Mouse (Mus musculus) cerebellum, adult 2 months (tissue): ENCODE measurements at regions not wholly inside any gene's neighbourhood (a gene's known extent, or its start where the extent isn't known, plus 50 kb on each side); places are given as distances from the start of the nearest gene placed in this dataset.

Source experiments
- DNase-seq, 2 experiments: peaks; one replicate each; pipeline ENCODE4 v3.0.0; 2021
- H3K27ac ChIP-seq: fragments of 200-500 bp; 2 replicates; pipeline ENCODE4 v1.5.1; 2012; ENCODE audit warnings: low read length, control low read depth, inconsistent platforms; ENCODE audit not compliant: insufficient read depth
- H3K27me3 ChIP-seq: fragments of 200-500 bp; 2 replicates; pipeline ENCODE4 v1.6.1; 2012; ENCODE audit warnings: inconsistent platforms, mild to moderate bottlenecking, low read length, moderate library complexity; ENCODE audit not compliant: control insufficient read depth, insufficient read depth
- H3K4me1 ChIP-seq: fragments of 200-500 bp; 2 replicates; pipeline ENCODE4 v1.6.1; 2011; ENCODE audit warnings: low read length; ENCODE audit not compliant: control insufficient read depth, insufficient read depth
- H3K4me3 ChIP-seq: fragments of 200-500 bp; replicated peaks from 2 replicates; pipeline ENCODE3; 2011; ENCODE audit warnings: mild to moderate bottlenecking, low read depth, low read length, control low read depth; ENCODE audit not compliant: insufficient read depth
- CTCF ChIP-seq: fragments of 200-500 bp; IDR thresholded peaks from 2 replicates; pipeline ENCODE4 v1.5.1; 2011; ENCODE audit warnings: low read depth, mild to moderate bottlenecking, control low read depth, low read length, moderate library complexity, borderline replicate concordance; ENCODE audit not compliant: insufficient read depth
- POLR2A ChIP-seq: fragments of 200-500 bp; IDR thresholded peaks from 2 replicates; pipeline ENCODE4 v1.6.1; 2011; ENCODE audit warnings: low read length, control low read depth, borderline replicate concordance; ENCODE audit not compliant: insufficient read depth
- WGBS: fragments of 180-500 bp; shearing (Covaris S2); methylation state at CpG from one replicate; pipeline ENCODE4 v1.1.7; 2018; 5-methylcytosine and 5-hydroxymethylcytosine counted together

GRCm38 (mm10) chr10:37447333-37448204 lies 308.8 kb upstream of the Marcks start:
- TF ChIP-seq POLR2A (no peak), CTCF (no peak)
- Histone ChIP-seq H3K27me3 (no peaks in the 10 kb centered on the region), H3K27ac (no peak overlapping the region), H3K4me3 (no peak overlapping the region), H3K4me1 (no peaks in the 10 kb centered on the region)
- WGBS: 86% methylated on average over 4 of the region's 4 CpGs
- no peak for DNase-seq

DNA sequence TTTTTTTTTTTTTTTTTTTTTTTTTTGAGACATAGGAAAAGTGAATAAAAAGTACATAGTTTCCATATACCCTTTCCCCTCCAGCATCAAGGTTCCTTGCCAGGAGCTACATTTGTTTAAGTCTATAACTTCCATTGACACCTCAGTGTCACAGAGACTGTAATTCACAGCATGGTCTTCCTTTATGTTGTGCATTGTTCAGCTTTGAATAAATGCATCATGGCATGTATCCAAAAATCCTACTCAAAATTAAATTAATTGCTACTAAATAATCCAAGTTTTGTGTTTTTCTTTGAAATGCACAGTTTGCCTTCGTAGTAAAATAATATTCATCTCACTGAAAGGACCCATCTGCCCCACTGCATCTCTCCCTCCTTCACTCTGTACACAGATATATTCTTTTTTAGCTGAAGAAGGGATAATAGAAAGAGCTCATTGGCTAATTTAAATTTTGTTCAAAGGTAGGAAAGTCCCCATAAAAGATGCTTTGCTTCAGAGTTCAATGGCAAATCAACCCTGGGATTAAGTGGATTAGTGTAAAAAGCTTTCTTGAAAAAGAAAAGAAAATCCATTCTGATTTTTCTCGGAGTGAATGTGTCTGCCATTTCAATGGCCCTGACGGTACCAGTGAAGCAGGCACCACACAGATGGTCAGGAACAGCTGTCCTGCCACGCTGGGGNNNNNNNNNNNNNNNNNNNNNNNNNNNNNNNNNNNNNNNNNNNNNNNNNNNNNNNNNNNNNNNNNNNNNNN lies 301.3 kb upstream of the Marcks start:
- TF ChIP-seq CTCF (no peak), POLR2A (no peak)
- 41% methylated on average over 4 of the region's 4 CpGs for WGBS
- no peaks in the 10 kb centered on the region for H3K27me3 ChIP-seq

GRCm38 (mm10) chr10:37438312-37438711 lies 299.6 kb upstream of the Marcks start:
- no peak for DNase-seq
- H3K4me3 ChIP-seq: no peak overlapping the region
- no peaks in the 10 kb centered on the region for H3K4me1 ChIP-seq
- WGBS: 65% methylated on average over 3 of the region's 3 CpGs
- H3K27ac ChIP-seq: no peak overlapping the region
- H3K27me3 ChIP-seq: no peaks in the 10 kb centered on the region
- TF ChIP-seq POLR2A: no peak
- no peak for TF ChIP-seq CTCF

More for the DNA sequence above, 301.3 kb upstream of the Marcks start:
- no peaks in the 10 kb centered on the region for H3K4me1 ChIP-seq
- no peak overlapping the region for H3K4me3 ChIP-seq
- no peak overlapping the region for H3K27ac ChIP-seq
- DNase-seq: no peak

DNA sequence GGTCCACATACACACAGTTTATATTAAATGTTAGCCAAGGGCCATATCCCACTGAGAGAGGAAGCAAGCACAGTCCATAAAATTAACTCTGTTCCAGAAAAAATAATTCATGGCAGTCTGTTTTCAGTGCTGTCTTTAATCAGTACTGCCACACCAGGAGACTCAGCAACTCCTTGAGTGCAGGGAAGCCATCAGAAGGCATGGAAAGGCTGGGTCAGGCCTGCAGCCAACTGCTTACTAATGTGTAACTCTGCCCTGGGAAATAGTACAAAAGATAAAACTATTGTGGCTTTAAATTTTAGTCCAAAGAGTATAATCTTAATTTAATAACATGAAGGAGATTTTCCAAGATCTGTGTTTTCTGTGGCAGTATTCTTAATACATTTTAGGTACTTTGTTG lies 298.1 kb upstream of the Marcks start:
- H3K4me3 ChIP-seq: no peak overlapping the region
- TF ChIP-seq POLR2A: no peak
- TF ChIP-seq CTCF: no peak

GRCm38 (mm10) chr10:37434229-37434628 lies 295.5 kb upstream of the Marcks start:
- no peaks in the 10 kb centered on the region for H3K27me3 ChIP-seq
- no peak overlapping the region for H3K4me3 ChIP-seq
- no peak for DNase-seq
- 58% methylated on average over 5 of the region's 5 CpGs for WGBS
- no peaks in the 10 kb centered on the region for H3K4me1 ChIP-seq
- H3K27ac ChIP-seq: no peak overlapping the region
- TF ChIP-seq POLR2A: no peak

More for the DNA sequence above, 298.1 kb upstream of the Marcks start:
- no peaks in the 10 kb centered on the region for H3K27me3 ChIP-seq
- H3K4me1 ChIP-seq: no peaks in the 10 kb centered on the region
- no peak overlapping the region for H3K27ac ChIP-seq
- DNase-seq: no peak

- no peak overlapping the region for H3K27ac ChIP-seq
- TF ChIP-seq CTCF (no peak), POLR2A (no peak)
- no peak overlapping the region for H3K4me3 ChIP-seq
- no peaks in the 10 kb centered on the region; the same call in 1 of the 2 replicates for H3K27me3 ChIP-seq
- WGBS: 38% methylated on average over 1 of the region's 1 CpGs
- H3K4me1 ChIP-seq: no peaks in the 10 kb centered on the region
- no peak for DNase-seq
These were observed 284.3 kb upstream of the Marcks start for GRCm38 (mm10) chr10:37423047-37423446.

DNA sequence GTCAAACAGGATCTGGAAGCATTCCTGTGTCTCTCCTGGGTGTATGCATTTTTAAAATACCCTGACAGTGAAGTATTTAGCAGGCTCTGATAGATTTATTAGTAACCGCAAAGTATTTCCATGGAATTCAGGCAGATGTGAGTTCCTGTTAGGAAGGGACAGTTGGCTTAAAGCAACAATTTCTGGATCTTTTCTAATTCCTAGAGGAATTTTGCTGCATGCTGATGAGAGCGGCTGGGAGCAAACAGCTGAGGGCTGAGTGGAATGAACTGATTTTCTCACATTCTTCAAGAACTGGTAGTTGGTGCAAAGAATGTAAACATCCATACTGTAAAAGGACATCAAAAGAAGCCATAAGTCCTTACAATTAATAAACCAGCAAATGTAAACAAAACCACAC lies 283.9 kb upstream of the Marcks start:
- 69% methylated on average over 2 of the region's 2 CpGs for WGBS
- TF ChIP-seq POLR2A: no peak
- TF ChIP-seq CTCF: no peak

More for the DNA sequence above, 283.9 kb upstream of the Marcks start:
- no peak for DNase-seq
- no peak overlapping the region for H3K27ac ChIP-seq
- H3K4me3 ChIP-seq: no peak overlapping the region
- H3K4me1 ChIP-seq: no peaks in the 10 kb centered on the region
- H3K27me3 ChIP-seq: no peaks in the 10 kb centered on the region; the same call in 1 of the 2 replicates
